Mouse (Mus musculus): ENCODE results near the gene Usp7. TPM values are rescaled to one million over a fixed set of nuclear protein-coding genes. Genes with fewer than 3 reads are reported as not detected.

The Usp7 gene
- total RNA-seq (2021): 104 and 117 TPM in 2 replicates
- long read RNA-seq, experiment 1, full-length matches to known transcripts: 5 of 10 reads
- long read RNA-seq, experiment 1, partial matches to known transcripts: 3 of 10 reads
- long read RNA-seq, experiment 1, other reads (novel, unspliced or antisense): 2 of 10 reads
- long read RNA-seq, experiment 2, full-length matches to known transcripts: 3 of 11 reads
- long read RNA-seq, experiment 2, partial matches to known transcripts: 2 of 11 reads
- long read RNA-seq, experiment 2, other reads (novel, unspliced or antisense): 6 of 11 reads

DNA sequence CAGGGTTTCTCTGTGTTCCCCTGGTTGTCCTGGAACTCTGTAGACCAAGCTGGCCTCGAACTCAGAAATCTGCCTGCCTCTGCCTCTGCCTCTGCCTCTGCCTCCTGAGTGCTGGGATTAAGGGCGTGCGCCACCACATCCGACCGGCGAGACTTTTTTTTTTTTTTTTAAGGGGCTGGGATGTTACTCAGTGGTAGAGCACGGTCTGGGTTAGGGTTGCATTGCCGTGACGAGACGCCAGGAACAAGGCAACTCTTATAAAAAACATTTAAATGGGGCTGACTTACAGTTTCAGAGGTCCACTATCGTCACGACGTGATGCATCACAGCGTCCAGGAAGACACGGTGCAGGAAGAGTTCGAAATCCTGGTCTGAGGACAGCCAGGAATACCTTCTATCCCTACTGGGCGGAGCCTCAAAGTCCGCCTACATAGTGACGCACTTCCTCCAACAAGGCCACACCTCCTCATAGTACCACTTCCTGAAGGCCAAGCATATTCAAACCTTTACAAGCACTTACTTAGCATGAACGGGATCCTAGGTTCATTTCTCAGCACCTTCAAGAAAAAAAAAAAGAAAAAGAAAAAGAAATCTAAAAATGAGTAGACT, at the start of gene Usp7:
TSS of gene Usp7 (minus strand) at position 360 of the 609 bp plus-strand sequence.
- no peak for DNase-seq

DNA sequence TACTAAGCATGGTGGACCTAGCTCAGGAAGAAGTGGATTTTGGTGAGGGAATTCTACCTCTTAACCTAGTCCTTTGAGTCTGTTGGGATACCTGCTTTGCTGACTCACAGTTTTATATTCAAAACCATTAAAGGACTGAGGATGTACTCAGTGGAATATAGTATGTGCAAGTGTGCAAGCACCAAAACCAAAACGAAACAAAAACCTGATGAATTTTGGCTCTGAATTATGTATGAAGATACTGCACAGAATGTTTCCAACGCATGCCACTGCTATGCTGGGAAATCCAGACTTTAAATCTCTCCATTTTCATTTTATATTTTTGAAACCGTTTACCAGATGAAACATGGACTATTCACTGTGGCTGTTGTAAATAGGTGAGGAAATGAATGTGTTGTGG, 48.4 kb upstream of the Usp7 start:
- DNase-seq: no peak

DNA sequence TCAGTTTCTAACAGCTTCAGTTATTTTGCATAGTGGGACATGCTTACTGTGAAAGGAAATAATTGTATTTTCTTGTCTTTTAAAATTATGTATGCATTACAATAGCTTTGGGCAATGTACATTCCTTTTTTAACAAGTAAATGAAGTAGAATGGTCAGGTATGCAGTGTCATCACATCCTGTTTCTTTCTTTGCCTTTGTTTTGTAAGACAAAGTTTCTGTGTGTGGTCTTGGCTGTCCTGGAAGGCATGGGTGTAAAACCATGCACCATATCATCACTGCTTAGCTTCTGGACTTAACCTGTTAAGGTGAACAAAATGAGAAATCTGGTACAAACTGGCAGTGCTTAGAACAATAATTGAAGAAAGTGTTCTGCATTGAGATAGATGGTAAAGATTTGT, 46.8 kb upstream of the Usp7 start:
- no peak for DNase-seq

DNA sequence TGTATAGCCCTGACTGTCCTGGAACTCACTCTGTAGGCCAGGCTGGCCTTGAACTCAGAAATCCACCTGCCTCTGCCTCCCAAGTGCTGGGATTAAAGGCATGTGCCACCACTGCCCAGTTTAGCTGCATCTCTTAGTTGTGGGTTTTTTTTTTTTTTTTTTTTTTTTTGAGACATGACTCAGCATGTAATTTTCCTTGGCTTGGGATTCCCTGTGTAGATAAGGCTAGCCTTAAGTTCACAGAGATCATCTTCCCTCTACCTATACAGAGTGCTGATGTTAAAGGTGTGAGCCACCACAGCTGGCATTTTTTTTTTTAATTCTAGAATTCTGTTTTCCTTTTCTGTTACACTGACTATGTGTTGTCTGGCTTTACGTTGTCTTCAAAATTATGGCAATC, 45.5 kb upstream of the Usp7 start:
- no peak for DNase-seq

DNA sequence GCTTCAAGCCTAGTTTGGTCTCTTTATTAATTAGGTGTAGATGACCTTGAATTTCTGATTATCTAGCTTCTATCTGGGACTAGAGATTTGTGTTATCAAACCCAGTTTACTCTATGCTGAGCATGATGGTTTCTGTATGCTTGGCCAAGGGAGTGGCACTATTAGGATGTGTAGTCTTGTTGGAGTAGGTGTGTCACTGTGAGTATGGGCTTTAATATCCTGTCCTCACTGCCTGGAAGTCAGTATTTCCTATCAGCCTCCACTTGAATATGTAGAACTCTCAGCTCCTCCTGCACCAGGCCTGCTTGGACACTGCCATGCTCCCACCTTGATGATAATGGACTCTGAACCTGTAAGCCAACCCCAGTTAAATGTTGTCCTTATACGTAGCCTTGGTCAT, 44.8 kb upstream of the Usp7 start:
- DNase-seq: no peak

DNA sequence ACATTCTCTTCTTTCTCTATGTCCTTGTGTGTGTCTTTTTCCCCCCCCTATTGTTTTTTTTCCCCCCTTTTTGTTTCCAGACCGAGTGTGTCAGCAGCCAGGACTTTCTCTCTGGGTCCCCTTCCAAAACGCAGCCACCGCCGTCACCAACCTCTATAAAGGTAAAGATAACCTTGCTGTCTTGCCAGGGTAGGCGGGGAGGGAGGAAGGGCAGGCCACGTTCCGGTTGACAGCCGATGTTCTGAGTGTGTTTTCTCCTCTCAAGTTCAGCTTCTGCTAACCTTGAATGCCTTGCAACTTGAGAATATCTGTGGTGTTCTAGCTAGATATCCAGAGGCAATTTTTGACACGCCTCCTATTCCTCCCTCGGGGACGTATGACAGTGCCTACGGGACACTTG, 39.1 kb upstream of the Usp7 start:
- DNase-seq: peak; percentile 52

DNA sequence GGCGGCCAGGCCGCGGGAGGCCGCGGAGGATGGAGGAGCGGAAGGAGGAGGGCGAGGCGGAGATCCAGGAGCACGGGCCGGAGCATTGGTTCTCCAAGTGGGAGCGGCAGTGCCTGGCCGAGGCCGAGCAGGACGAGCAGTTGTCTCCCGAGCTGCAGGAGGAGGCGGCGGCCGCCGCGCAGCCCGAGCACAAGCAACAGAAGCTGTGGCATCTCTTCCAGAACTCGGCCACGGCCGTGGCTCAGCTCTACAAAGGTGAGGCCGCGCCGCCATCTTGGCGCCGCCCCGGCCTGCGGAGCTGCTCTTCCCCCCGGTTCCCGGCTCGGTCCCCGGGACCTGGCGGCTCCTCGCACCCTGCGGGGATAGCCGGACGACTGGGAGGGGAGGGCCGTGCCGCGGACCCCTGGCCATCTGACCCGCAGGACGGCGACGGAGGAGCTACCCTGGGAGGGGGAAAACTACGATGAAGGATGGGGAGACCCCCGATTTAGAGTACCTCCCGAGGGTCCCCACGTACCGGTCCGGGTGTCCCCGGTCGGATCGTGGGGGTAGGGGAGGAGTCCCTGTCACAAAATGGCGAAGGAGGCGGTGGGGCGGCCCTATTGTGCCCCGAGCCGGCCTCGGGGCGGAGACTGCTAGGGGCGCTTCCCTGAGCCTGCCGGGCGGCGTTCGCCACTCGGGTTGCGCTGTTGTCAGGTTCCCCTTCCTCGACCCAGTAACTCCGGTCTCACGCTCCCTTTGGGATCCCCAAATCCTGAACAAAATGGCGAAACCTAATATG, 38.5 kb upstream of the Usp7 start:
- DNase-seq: peak; percentile 89

DNA sequence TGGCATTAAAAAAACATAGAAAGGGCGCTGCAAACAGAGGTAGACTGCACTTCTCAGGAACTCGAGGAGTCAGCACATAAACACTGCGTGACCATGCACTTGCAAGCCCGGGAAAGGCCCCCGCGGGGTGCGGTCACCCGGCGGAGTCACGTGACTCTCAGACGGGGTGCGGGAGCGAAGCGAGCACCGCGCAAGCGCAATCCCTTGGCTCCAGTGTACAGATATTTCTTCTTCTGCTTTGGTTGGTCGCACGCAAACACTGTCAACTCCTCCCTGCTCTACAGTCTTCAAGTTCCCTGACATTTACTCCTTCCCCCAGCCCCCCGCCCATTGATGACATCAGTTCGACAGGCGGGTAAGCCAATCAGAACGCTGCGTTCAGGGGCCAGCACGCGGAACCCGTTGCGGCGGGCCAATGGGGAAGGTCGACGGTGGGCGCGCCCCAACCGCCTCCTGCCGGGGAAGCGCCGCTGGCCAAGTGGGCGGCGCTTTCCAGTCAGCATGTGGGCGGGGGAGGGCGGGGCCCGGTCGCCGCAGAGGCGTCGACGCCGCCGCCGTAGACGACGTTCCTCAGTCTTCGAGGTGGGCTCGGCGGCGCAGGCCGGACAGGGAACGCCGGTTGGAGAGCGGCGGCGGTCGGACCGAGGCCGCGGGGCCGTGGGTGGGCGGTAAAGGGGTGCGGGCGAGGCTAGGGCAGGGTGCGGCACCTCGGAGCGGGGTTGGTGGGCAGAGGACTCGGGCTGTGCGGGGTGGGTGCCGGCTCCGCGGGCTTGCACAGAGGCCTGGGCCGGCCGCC, 37.7 kb upstream of the Usp7 start, which contains the start of gene 1810013L24Rik:
TSS of gene 1810013L24Rik (plus strand) at position 537 of the 796 bp plus-strand sequence.
- DNase-seq: peak; percentile 99

DNA sequence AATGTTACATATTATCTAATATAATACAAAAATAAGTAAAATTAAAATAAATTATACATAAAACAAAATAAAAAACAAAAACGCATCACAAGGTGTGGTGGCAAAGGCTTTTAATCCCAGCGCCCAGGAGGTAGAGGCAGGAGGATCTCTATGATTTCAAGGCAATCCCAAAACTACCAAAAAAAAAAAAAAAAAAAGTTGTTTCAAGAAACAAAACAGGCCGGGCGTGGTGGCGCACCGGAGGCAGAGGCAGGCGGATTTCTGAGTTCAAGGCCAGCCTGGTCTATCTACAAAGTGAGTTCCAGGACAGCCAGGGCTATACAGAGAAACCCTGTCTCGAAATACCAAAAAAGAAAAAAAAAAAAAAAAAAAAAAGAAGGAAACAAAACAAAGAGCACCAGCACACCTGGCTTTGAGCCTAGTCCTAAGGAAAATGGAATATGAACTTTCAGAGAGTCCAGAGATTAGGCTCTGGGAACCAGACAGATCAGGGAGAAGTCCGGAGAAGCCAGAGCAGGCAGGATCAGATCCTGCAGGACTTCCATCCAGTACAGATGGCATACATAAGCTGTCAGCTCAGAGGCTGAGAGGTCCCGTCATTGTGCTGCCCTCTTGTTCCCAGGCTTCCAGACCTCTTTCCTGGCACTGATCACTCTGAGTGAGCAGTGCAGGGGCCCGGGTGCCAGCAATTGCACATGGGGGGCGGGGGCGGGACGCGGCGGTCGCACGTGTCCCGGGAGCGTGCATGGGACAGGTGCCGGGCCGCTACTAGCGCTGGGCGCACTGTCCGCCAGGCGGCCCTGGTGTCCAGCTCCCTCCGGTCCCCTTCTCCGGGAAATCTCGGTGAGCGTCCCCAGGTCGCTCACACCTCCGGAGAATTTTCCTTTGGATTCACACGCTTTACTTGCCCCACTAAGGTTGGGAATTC, 36.8 kb upstream of the Usp7 start:
- peak; percentile 88 for DNase-seq

DNA sequence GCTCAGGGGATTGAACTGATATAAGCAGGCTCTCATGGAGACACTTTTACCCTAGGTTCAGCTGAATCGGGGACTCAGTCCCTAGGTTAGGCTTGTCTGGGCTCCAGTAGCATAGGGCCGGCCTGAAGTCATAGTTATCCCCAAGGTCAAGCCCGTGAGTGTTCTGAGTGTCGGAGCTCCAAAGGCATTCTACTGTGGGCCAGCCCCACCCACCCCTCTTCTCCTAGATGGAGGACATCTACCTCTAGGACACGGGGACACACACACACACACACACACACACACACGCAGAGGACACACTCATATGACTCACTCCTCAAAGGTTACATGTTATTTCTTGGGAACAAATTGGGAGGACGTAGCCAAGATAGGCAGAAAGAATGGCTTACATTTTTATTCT, 35.3 kb upstream of the Usp7 start:
- peak; percentile 54 for DNase-seq

DNA sequence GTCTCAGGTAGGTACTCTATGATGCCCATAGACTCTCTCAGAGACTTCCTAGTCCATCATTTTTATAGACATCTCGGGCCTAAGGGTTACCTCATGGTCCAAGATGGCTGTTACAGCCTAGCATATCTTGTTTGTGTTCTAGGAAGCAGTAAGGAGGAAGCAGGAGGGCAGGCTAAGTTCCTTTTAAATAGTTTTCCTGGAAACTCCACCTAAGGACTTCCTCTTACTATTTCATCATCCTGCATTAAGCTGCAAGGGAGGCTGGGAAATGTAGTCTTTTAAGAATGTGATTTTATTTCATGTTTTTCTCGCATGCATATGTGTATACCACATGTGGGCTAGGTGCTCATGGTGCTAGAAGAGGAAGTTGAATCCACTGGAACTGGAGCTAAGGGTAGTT, 31.6 kb upstream of the Usp7 start:
- DNase-seq: no peak

DNA sequence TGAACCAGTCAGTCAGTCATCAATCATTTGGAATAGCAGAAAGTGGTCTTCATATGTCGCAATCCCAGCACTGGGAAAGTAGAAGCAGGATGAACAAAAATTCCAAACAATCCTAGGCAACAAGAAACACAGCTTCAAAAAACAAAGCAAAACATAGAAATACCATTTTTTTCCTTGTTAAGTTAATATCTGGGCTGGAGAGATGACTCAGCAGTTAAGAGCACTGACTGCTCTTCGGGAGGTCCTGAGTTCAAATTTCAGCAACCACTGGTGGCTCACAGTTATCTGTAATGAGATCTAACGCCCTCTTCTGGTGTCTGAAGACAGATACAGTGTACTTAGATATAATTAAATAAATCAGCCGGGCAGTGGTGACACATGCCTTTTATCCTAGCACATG, 30.5 kb upstream of the Usp7 start:
- DNase-seq: no peak

DNA sequence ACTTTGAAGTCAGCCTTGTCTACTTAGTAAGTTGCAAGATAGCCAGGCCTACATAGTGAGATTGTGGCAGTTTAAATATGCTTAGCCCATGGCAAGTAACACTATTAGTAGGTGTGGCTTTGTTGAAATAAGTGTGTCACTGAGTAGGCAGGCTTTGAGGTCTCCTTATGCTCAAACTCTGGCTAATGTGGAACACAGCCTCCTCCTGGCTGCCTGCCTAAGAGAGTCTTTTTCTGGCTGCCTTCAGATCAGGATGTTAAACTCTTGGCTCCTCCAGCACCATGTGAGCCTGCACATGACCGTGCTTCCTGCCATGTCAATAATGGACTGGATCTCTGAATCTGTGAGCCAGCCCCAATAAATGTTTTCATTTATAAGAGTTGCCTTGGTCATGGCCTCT, 29.3 kb upstream of the Usp7 start:
- DNase-seq: peak; percentile 31

DNA sequence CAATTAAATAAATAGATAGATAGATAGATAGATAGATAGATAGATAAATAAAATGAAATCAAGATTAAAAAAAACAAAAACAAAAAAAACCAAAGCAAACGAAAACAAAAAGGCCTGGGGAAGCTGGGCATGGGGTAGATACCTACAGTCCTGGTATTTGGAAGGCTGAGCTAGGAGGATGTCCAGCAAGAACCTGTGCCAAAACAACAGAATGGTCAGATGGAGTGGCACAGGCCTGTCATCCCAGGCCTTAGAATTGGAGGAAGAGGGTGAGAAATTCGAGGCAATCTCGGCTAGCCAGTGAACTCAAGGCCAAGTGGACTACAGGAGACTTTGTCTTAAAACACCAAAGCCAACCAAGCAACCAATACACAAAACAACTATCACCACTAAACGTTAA, 25.8 kb upstream of the Usp7 start:
- DNase-seq: no peak

DNA sequence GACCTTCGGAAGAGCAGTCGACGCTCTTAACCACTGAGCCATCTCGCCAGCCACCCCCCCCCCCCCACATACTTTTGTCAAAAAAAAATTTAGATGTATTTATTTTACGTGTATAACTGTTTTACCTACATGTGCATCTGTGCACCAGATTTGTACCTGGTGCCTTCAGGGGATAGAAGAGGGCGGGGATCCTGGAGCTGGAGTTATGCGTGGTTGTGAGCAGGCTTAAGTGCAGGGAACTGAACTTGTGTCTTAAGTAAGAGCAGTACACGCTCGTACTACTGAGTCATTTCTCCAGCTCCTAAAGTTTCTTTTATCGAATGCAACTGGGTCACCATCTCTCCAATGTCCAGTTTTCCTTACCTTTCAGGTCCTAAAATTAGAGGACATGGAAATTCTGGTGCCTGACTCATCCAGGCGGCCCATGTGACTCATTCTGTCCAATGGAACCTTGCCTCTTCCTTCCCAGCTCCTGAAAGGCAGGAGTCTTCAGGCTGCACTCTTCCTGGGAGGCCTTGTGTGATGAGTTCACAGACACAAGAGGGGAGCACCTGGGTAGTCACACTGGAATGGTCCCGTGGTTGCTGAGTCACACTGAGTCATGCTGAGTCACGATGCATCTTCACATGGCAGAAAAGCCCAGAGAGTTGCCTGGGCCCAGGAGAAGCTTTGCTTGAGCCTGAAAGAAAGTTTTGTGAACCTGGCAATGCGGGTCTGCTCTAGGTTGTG, 18.5 kb upstream of the Usp7 start:
- DNase-seq: peak; percentile 76

DNA sequence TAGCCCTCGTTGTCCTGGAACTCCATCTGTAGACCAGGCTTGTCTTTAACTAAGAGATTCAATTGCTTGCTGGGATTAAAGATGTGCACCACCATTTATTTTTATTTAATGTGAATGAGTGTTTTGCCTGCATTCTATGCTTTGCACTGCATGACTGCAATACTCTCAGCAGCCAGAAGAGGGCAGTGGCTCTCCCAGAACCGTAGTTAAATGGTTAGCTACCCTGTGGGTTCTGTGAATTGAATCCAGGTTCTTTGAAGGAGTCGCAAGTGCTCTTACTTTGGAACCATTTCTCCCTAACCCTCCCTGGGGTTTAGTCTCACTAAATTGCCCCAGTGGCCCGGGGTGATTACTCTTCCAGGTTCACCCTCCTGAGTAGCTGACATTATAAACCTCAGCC, 14.6 kb upstream of the Usp7 start:
- DNase-seq: peak; percentile 61

DNA sequence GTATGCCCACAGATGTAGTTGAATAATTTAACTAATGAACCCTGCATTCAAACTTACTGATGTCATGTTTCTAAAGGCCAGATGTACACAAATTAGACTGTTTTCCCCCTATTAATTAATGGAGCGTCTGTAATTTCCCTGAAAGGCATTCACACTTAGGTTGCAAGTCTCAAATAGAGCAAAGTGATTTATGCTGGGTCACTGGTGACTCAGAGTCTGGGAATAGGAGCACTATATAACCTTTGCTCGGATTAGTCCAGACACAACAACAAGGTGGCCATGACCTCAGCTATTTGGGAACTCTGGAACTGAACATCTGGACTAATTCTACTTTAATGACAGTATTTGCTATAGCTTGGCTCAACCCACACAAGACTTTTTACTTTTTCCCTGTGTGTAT, 3.8 kb upstream of the Usp7 start:
- peak; percentile 13 for DNase-seq

DNA sequence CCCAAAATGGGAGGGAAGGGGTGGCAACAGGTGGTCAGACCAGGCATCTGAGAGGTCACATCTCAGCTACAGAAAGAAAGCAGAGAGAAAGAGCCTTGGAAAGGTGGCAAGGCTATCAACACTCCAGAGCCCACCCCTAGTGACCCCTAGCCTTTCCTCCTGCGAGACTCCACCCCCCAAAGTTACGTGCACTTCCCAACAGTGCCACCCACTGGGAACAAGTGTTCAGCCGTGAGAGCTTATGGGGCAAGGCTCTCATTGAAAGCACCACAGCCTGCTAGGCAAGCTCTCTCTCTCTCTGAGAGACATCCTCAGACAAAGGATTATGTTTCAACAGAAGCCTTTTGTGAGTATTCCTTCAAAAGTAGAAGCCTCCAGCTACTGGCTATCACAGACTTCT, 2.8 kb upstream of the Usp7 start:
- DNase-seq: peak; percentile 12

DNA sequence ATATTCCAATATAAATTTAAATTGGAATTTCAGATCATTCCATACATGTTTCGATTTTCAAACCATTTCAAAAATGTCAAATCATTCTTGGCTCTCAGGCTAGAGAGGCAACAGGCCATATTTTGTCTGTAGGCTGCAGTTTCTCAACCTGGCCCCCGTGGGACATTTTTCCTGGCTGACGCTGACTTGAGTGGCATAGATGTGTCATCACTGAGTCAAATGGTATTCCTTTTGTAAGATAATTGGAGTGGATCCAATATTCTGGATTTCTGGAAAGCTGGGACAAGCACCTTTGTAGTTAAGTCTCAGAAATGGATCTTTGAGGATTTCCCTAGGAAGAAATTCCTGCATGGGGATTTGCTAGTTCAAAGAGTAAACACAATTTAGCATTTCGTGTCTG, 1.2 kb downstream of the Usp7 start:
- peak; percentile 58 for DNase-seq

DNA sequence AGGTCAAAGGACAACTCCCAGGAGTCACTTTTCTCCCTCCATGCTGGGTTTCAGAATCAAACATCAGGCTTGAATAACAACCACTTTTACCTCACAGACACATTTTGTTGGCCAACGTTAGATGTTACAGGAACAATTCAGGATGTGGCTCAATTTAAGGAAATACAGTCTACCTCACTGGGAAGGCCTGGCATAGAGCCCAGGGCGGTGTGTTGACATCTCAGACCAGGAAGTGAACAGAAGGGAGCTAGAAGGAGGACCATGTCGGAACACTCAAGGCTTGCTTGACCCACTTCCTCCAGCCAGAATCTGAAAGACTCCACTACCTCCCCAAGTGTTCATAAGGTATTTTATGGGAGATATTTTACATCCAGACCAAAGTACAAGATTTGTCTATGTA, 7.4 kb downstream of the Usp7 start:
- DNase-seq: peak; percentile 77

Data from adrenal gland, postnatal 14 days (tissue).